Mouse (Mus musculus): ENCODE data around the gene Id3. TPM values are rescaled to one million over a fixed set of nuclear protein-coding genes. Genes with fewer than 3 reads are reported as not detected.

Id3 gene
- total and polyA plus RNA-seq, 2 experiments from 2014 or later = 134 to 177 TPM

DNA sequence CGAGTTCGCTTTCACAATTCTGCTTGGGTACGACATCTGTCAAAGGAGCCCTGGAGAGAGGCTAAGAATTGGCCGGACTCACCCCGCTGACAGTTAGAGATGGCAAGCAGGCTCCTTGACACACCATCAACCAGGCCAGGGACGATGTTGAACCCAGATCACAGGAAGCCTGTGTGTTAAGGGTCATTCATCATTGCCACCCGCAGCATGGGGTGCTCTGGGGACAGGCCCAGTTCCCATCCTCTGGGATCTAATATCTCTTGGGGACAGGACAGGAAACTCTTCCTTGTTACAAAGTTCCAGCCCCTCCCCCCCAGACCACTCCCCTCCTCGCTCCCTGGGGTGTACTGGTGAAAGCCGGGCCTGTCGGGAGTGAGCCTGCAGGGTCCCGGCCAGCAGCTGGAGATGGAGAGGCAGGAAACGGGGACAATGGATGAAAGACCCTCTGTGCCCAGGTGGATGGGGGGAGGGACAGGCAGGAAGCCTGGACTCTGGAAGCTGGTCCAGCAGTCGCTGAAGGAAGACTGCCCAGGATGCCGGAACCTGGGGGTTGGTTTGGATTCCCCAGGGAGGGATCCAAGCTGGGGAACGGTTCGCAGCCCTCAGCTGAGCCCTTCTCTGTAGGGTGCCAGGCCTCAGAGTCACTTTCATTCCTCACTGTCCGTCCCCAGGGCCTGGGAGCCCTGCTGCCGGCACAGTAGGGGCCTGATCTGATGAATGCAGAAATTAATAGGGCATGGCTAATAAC lies 38.5 kb upstream of the Id3 start:
- Histone ChIP-seq H3K4me2 (ENCODE audit: low read depth) (no peak overlapping the region), H3K36me3 (ENCODE audit: insufficient read depth) (no peaks in the 10 kb centered on the region), H3K4me3 (ENCODE audit: low read depth, low read length) (no peak overlapping the region), H3K4me1 (ENCODE audit: insufficient read depth) (no peaks in the 10 kb centered on the region), H3K27me3 (ENCODE audit: insufficient read depth, low read length) (no peaks in the 10 kb centered on the region), H3K9ac (no peak overlapping the region), H3K9me3 (ENCODE audit: low read length) (no peaks in the 10 kb centered on the region), H3K27ac (ENCODE audit: low read depth, low read length) (no peak overlapping the region)
- ATAC-seq (peak; percentile 64), DNase-seq (peak; percentile 18)
- TF ChIP-seq CTCF (IDR thresholded peaks at IDR 0.05; ENCODE audit: low read depth) = no peak
- WGBS = 10% methylated on average over 18 of the region's 18 CpGs

GRCm38 (mm10) chr4:136106880-136107301 lies 36.4 kb upstream of the Id3 start:
- WGBS = 54% methylated on average over 7 of the region's 7 CpGs
- no peaks in the 10 kb centered on the region for H3K36me3 ChIP-seq (ENCODE audit: insufficient read depth)

GRCm38 (mm10) chr4:136109153-136109552 lies 34.1 kb upstream of the Id3 start:
- Histone ChIP-seq H3K9me3 (ENCODE audit: low read length) (no peaks in the 10 kb centered on the region), H3K9ac (no peak overlapping the region), H3K4me1 (ENCODE audit: insufficient read depth) (no peaks in the 10 kb centered on the region), H3K4me3 (ENCODE audit: low read depth, low read length) (no peak overlapping the region), H3K27ac (ENCODE audit: low read depth, low read length) (no peak overlapping the region), H3K27me3 (ENCODE audit: insufficient read depth, low read length) (no peaks in the 10 kb centered on the region), H3K36me3 (ENCODE audit: insufficient read depth) (no peaks in the 10 kb centered on the region), H3K4me2 (ENCODE audit: low read depth) (no peak overlapping the region)
- no peak for ATAC-seq
- DNase-seq = no peak
- TF ChIP-seq CTCF (IDR thresholded peaks at IDR 0.05; ENCODE audit: low read depth) = no peak
- WGBS = 74% methylated on average over 2 of the region's 2 CpGs

More at GRCm38 (mm10) chr4:136106880-136107301, 36.4 kb upstream of the Id3 start:
- Histone ChIP-seq H3K9ac (no peak overlapping the region), H3K27ac (ENCODE audit: low read depth, low read length) (no peak overlapping the region), H3K4me1 (ENCODE audit: insufficient read depth) (no peaks in the 10 kb centered on the region), H3K9me3 (ENCODE audit: low read length) (no peaks in the 10 kb centered on the region), H3K27me3 (ENCODE audit: insufficient read depth, low read length) (no peaks in the 10 kb centered on the region), H3K4me3 (ENCODE audit: low read depth, low read length) (no peak overlapping the region), H3K4me2 (ENCODE audit: low read depth) (no peak overlapping the region)
- DNase-seq (no peak), ATAC-seq (no peak)
- no peak for TF ChIP-seq CTCF (IDR thresholded peaks at IDR 0.05; ENCODE audit: low read depth)

DNA sequence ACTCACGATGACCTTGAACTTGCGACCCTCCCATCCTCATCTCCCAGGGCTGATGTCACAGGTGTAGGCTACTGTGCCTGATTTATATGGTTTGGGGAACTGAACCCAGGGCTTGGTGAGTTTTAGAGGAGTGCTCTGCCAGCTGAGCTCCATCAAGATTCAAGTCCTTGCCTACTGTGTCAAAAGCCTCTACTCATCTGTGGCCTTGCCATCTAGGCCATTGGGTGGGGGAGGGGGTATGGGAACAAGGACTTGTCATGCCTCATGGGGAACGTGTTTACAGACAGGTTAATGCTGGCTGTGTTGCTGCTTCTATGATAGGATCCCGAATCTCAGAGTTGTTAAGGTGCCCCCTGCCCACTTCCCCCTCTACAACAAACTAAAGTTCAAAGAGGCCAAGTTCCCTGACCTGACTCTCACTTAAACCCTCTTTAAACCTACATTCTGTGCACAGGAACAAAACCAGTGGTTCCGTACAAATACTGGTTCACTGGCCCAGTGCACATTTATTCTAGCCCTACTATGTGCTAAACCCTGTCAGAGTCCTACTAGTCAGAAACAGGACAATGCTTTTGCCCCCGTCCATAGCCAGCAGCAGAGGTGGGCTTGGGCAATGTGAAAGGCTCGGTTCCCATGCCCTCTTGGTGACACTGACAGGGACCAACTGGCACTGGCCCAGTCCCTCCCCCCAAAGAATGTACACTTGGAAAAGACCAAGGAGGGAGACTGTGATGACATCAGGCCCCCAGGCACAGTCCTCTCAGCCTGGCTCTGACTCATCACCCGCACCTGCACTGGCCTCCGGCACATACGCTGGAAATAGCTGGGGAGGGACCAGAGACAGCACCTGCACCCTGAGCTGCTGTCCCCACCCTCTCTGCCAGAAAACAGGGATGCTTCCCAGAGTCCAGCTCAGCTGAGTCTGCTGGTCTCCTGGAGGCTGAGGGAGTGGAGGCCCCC lies 33.1 kb upstream of the Id3 start:
- Histone ChIP-seq H3K4me3 (ENCODE audit: low read depth, low read length) (no peak overlapping the region), H3K4me1 (ENCODE audit: insufficient read depth) (no peaks in the 10 kb centered on the region), H3K4me2 (ENCODE audit: low read depth) (no peak overlapping the region), H3K36me3 (ENCODE audit: insufficient read depth) (no peaks in the 10 kb centered on the region), H3K27ac (ENCODE audit: low read depth, low read length) (no peak overlapping the region), H3K9me3 (ENCODE audit: low read length) (no peaks in the 10 kb centered on the region), H3K9ac (no peak overlapping the region), H3K27me3 (ENCODE audit: insufficient read depth, low read length) (no peaks in the 10 kb centered on the region)
- WGBS = 85% methylated on average over 10 of the region's 10 CpGs
- DNase-seq (no peak), ATAC-seq (no peak)
- TF ChIP-seq CTCF (IDR thresholded peaks at IDR 0.05; ENCODE audit: low read depth) = no peak

- H3K4me1 ChIP-seq (ENCODE audit: insufficient read depth) = no peaks in the 10 kb centered on the region
- TF ChIP-seq CTCF (IDR thresholded peaks at IDR 0.05; ENCODE audit: low read depth) = no peak
- 70% methylated on average over 5 of the region's 5 CpGs for WGBS
Observed at GRCm38 (mm10) chr4:136112344-136112743, 31.0 kb upstream of the Id3 start.

GRCm38 (mm10) chr4:136114747-136115146 lies 28.6 kb upstream of the Id3 start:
- H3K27ac ChIP-seq (ENCODE audit: low read depth, low read length) = no peak overlapping the region
- H3K9ac ChIP-seq = no peak overlapping the region
- no peaks in the 10 kb centered on the region for H3K9me3 ChIP-seq (ENCODE audit: low read length)
- DNase-seq (no peak), ATAC-seq (no peak)
- no peaks in the 10 kb centered on the region for H3K36me3 ChIP-seq (ENCODE audit: insufficient read depth)
- H3K27me3 ChIP-seq (ENCODE audit: insufficient read depth, low read length) = no peaks in the 10 kb centered on the region
- no peaks in the 10 kb centered on the region for H3K4me1 ChIP-seq (ENCODE audit: insufficient read depth)
- H3K4me3 ChIP-seq (ENCODE audit: low read depth, low read length) = no peak overlapping the region
- TF ChIP-seq CTCF (IDR thresholded peaks at IDR 0.05; ENCODE audit: low read depth) = no peak
- H3K4me2 ChIP-seq (ENCODE audit: low read depth) = no peak overlapping the region
- 90% methylated on average over 5 of the region's 5 CpGs for WGBS

More at GRCm38 (mm10) chr4:136112344-136112743, 31.0 kb upstream of the Id3 start:
- Histone ChIP-seq H3K9ac (no peak overlapping the region), H3K36me3 (ENCODE audit: insufficient read depth) (no peaks in the 10 kb centered on the region), H3K27me3 (ENCODE audit: insufficient read depth, low read length) (no peaks in the 10 kb centered on the region), H3K4me3 (ENCODE audit: low read depth, low read length) (no peak overlapping the region), H3K4me2 (ENCODE audit: low read depth) (no peak overlapping the region), H3K27ac (ENCODE audit: low read depth, low read length) (no peak overlapping the region), H3K9me3 (ENCODE audit: low read length) (no peaks in the 10 kb centered on the region)
- ATAC-seq = no peak
- no peak for DNase-seq

- DNase-seq = no peak
- 65% methylated on average over 13 of the region's 13 CpGs for WGBS
- no peak for ATAC-seq
Observed at GRCm38 (mm10) chr4:136117022-136117421, 26.3 kb upstream of the Id3 start.

More at GRCm38 (mm10) chr4:136117022-136117421, 26.3 kb upstream of the Id3 start:
- H3K4me3 ChIP-seq (ENCODE audit: low read depth, low read length) = no peak overlapping the region
- no peaks in the 10 kb centered on the region for H3K9me3 ChIP-seq (ENCODE audit: low read length)
- H3K9ac ChIP-seq = no peak overlapping the region
- H3K27ac ChIP-seq (ENCODE audit: low read depth, low read length) = no peak overlapping the region
- H3K36me3 ChIP-seq (ENCODE audit: insufficient read depth) = no peaks in the 10 kb centered on the region
- no peaks in the 10 kb centered on the region for H3K27me3 ChIP-seq (ENCODE audit: insufficient read depth, low read length)
- H3K4me1 ChIP-seq (ENCODE audit: insufficient read depth) = no peaks in the 10 kb centered on the region
- TF ChIP-seq CTCF (IDR thresholded peaks at IDR 0.05; ENCODE audit: low read depth) = no peak
- H3K4me2 ChIP-seq (ENCODE audit: low read depth) = no peak overlapping the region

All from forebrain, postnatal 0 days (tissue).